Comparison of ENCODE assay signal across 24 mouse cellular contexts in the genomic region with DNA sequence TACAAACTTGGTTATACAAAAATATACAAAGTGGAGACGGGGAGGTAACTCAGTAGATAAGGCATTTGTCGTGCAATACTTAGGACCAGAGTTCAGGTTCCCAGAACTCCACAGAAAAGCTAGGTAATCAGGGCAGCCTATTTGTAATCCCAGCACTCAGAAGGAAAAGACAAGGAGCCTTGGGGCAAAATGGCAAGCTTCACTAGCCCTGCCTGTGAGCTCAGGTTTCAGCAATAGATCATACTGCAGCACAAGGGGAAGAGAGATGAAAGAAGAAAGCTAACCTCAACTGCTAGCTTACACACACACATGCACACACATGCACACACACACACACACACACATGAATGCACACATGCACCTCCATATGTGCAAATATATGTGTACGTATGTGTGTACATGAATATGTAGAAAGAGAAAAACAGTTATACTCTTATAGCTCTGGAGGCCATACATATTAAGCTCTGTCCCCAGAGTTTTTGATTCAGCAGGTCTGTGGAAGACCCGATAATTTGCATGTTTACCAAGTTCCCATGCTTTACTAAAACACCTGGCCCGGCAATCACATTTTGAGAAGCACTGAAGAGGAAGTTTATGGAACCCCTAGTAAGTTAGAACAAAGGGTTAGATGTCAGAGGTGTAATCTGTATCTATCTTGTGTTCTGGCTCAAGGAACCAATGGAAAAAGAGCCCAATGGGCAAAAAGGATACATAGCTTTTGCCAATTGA.
DNase-seq lines count a peak whose midpoint lies in the region; ATAC-seq and TF ChIP-seq lines count a peak whose summit lies in the region.
"Had no signal": no experiment of that assay in that cellular context is flagged by ENCODE, and none has a peak within 500 bp of the region (broad histone marks: within the 10 kb centered on the region; RNA-seq: fewer than 3 reads in every experiment).

No protein-coding gene starts in this region.

- no peak for TF ChIP-seq CTCF in kidney, postnatal 0 days (IDR thresholded peaks at IDR 0.05; ENCODE audit: low read depth)
- no peak for TF ChIP-seq CTCF in brain, embryonic 14.5 days (IDR thresholded peaks at IDR 0.05; ENCODE audit: borderline replicate concordance, extremely low read depth, insufficient read depth, insufficient read length)

- peak; percentile 49 for DNase-seq in kidney, postnatal 0 days (ENCODE audit: low spot score)
- no peak for DNase-seq in kidney, adult 18-20 months
- peak; percentile 31 for DNase-seq in brain, embryonic 14.5 days (ENCODE audit: low read depth)
- peak; percentile 47 for DNase-seq in limb, embryonic 10.5 days (ENCODE audit: low spot score)
- DNase-seq: adrenal gland, adult 8-10 months; cerebellum, adult 8-10 months; cerebellum, postnatal 36 days; kidney, postnatal 14 days; layer of hippocampus, postnatal 36 days; lung, adult 18-20 months; thymus, postnatal 4 days had no signal

- H3K4me2 ChIP-seq in forebrain, embryonic 15.5 days (replicated peaks), result no peak overlapping the region
- no peak overlapping the region for H3K4me2 ChIP-seq in forebrain, embryonic 16.5 days (ENCODE audit: low read length)
- no peak overlapping the region for H3K4me2 ChIP-seq in kidney, postnatal 0 days (ENCODE audit: low read length)
- no peak overlapping the region for H3K4me2 ChIP-seq in forebrain, embryonic 12.5 days
- H3K4me2 ChIP-seq: embryonic facial prominence, embryonic 13.5 days; heart, embryonic 11.5 days; limb, embryonic 12.5 days; liver, embryonic 11.5 days; midbrain, embryonic 13.5 days; stomach, embryonic 15.5 days had no signal

- no peak overlapping the region for H3K4me3 ChIP-seq in forebrain, embryonic 15.5 days
- H3K4me3 ChIP-seq in forebrain, embryonic 16.5 days (replicated peaks; ENCODE audit: low read length), result no peak overlapping the region
- no peak overlapping the region for H3K4me3 ChIP-seq in kidney, postnatal 0 days (replicated peaks; ENCODE audit: low read depth, low read length)
- H3K4me3 ChIP-seq in limb, embryonic 10.5 days, result no peak overlapping the region
- no peak overlapping the region for H3K4me3 ChIP-seq in forebrain, embryonic 12.5 days (replicated peaks)
- H3K4me3 ChIP-seq: embryonic facial prominence, embryonic 13.5 days; limb, embryonic 12.5 days; midbrain, embryonic 13.5 days; stomach, embryonic 15.5 days had no signal

- 0 out of 2 replicates have a peak overlapping the region, but pooled peaks have one; percentile 9 for H3K27ac ChIP-seq in forebrain, embryonic 15.5 days (replicated peaks)
- no peak overlapping the region for H3K27ac ChIP-seq in forebrain, embryonic 16.5 days (ENCODE audit: low read length)
- no peak overlapping the region for H3K27ac ChIP-seq in kidney, postnatal 0 days
- H3K27ac ChIP-seq in limb, embryonic 10.5 days, result no peak overlapping the region
- no peak overlapping the region for H3K27ac ChIP-seq in forebrain, embryonic 12.5 days
- H3K27ac ChIP-seq: embryonic facial prominence, embryonic 13.5 days; hindbrain, postnatal 0 days; limb, embryonic 12.5 days; midbrain, embryonic 13.5 days; stomach, embryonic 15.5 days had no signal

- no peaks in the 10 kb centered on the region for H3K36me3 ChIP-seq in forebrain, embryonic 15.5 days
- H3K36me3 ChIP-seq in forebrain, embryonic 16.5 days (ENCODE audit: control insufficient read depth, insufficient read depth), result no peaks in the 10 kb centered on the region
- no peaks in the 10 kb centered on the region for H3K36me3 ChIP-seq in kidney, postnatal 0 days (ENCODE audit: insufficient read depth, low read length)
- H3K36me3 ChIP-seq in limb, embryonic 10.5 days, result no peaks in the 10 kb centered on the region
- no peaks in the 10 kb centered on the region for H3K36me3 ChIP-seq in forebrain, embryonic 12.5 days (replicated peaks)
- H3K36me3 ChIP-seq: embryonic facial prominence, embryonic 13.5 days; limb, embryonic 12.5 days; midbrain, embryonic 13.5 days; stomach, embryonic 15.5 days had no signal

- 0 out of 2 replicates have a peak, but pooled peaks cover 3% of the 10 kb centered on the region for H3K4me1 ChIP-seq in forebrain, embryonic 15.5 days
- no peaks in the 10 kb centered on the region for H3K4me1 ChIP-seq in forebrain, embryonic 16.5 days (replicated peaks; ENCODE audit: control insufficient read depth, insufficient read depth, low read length)
- no peaks in the 10 kb centered on the region for H3K4me1 ChIP-seq in kidney, postnatal 0 days (replicated peaks; ENCODE audit: insufficient read depth, low read length)
- peaks cover 26% of the 10 kb centered on the region for H3K4me1 ChIP-seq in limb, embryonic 10.5 days
- peaks cover 14% of the 10 kb centered on the region; the same call in 1 of the 2 replicates for H3K4me1 ChIP-seq in forebrain, embryonic 12.5 days

- no peak overlapping the region for H3K9ac ChIP-seq in forebrain, embryonic 15.5 days (replicated peaks)
- no peak overlapping the region for H3K9ac ChIP-seq in forebrain, embryonic 16.5 days (replicated peaks; ENCODE audit: low read depth, low read length)
- H3K9ac ChIP-seq in kidney, postnatal 0 days (ENCODE audit: low read depth, low read length), result no peak overlapping the region
- H3K9ac ChIP-seq in forebrain, embryonic 12.5 days, result no peak overlapping the region
- H3K9ac ChIP-seq: embryonic facial prominence, embryonic 13.5 days; limb, embryonic 12.5 days; midbrain, embryonic 13.5 days; stomach, embryonic 15.5 days had no signal

- no peak for ATAC-seq in forebrain, embryonic 15.5 days (replicated peaks)
- no peak for ATAC-seq in forebrain, embryonic 16.5 days
- ATAC-seq in kidney, postnatal 0 days (replicated peaks; ENCODE audit: low FRiP score, low read depth), result no peak
- ATAC-seq in erythroblast, adult 5-6 weeks (replicated peaks; ENCODE audit: low FRiP score, poor library complexity, severe bottlenecking), result no peak
- no peak for ATAC-seq in forebrain, embryonic 12.5 days (ENCODE audit: low FRiP score)
- ATAC-seq: CD4-positive, CD25-positive, alpha-beta regulatory T cell, adult 4 months; hindbrain, postnatal 0 days; intestine, embryonic 16.5 days; midbrain, embryonic 13.5 days had no signal

- TF ChIP-seq POLR2A in brain, embryonic 14.5 days (IDR thresholded peaks at IDR 0.05; ENCODE audit: borderline replicate concordance, extremely low read depth, insufficient read depth, insufficient read length, poor library complexity, severe bottlenecking), result no peak

- no peaks in the 10 kb centered on the region for H3K27me3 ChIP-seq in forebrain, embryonic 15.5 days
- H3K27me3 ChIP-seq in forebrain, embryonic 16.5 days (replicated peaks; ENCODE audit: control insufficient read depth, insufficient read depth, low read length), result no peaks in the 10 kb centered on the region
- no peaks in the 10 kb centered on the region for H3K27me3 ChIP-seq in kidney, postnatal 0 days (ENCODE audit: insufficient read depth, low read length)
- no peaks in the 10 kb centered on the region for H3K27me3 ChIP-seq in limb, embryonic 10.5 days (ENCODE audit: low read depth, poor library complexity, severe bottlenecking)
- H3K27me3 ChIP-seq in forebrain, embryonic 12.5 days, result peaks cover 36% of the 10 kb centered on the region
- H3K27me3 ChIP-seq: embryonic facial prominence, embryonic 13.5 days; limb, embryonic 12.5 days; stomach, embryonic 15.5 days had no signal

- H3K9me3 ChIP-seq in forebrain, embryonic 15.5 days, result no peaks in the 10 kb centered on the region
- no peaks in the 10 kb centered on the region for H3K9me3 ChIP-seq in forebrain, embryonic 16.5 days (ENCODE audit: control insufficient read depth, low read length)
- no peaks in the 10 kb centered on the region for H3K9me3 ChIP-seq in kidney, postnatal 0 days (replicated peaks; ENCODE audit: low read length)
- no peaks in the 10 kb centered on the region for H3K9me3 ChIP-seq in limb, embryonic 10.5 days (replicated peaks)
- no peaks in the 10 kb centered on the region for H3K9me3 ChIP-seq in forebrain, embryonic 12.5 days
- H3K9me3 ChIP-seq: embryonic facial prominence, embryonic 13.5 days; limb, embryonic 12.5 days; midbrain, embryonic 13.5 days; stomach, embryonic 15.5 days had no signal

- WGBS in forebrain, embryonic 15.5 days, result 81% methylated on average over 5 of the region's 5 CpGs
- WGBS in forebrain, embryonic 16.5 days, result 86% methylated on average over 5 of the region's 5 CpGs
- 42% methylated on average over 5 of the region's 5 CpGs for WGBS in kidney, postnatal 0 days
- 64% methylated on average over 5 of the region's 5 CpGs for WGBS in limb, embryonic 10.5 days
- 83% methylated on average over 5 of the region's 5 CpGs for WGBS in forebrain, embryonic 12.5 days
